Mouse (Mus musculus): ENCODE measurements around the gene Phgdh.

GRCm38 (mm10) chr3:98322209-98322608, 17.6 kb downstream of the Phgdh start:
- no peak for TF ChIP-seq POLR2A (IDR thresholded peaks at IDR 0.05; ENCODE audit: borderline replicate concordance, extremely low read depth, insufficient read depth, insufficient read length, poor library complexity, severe bottlenecking)
- TF ChIP-seq CTCF (IDR thresholded peaks at IDR 0.05; ENCODE audit: borderline replicate concordance, extremely low read depth, insufficient read depth, insufficient read length): no peak
